Mouse (Mus musculus) midbrain, embryonic 14.5 days (tissue): ENCODE measurements around the gene Gm9049. TPM values are rescaled to one million over a fixed set of nuclear protein-coding genes. Genes with fewer than 3 reads are reported as not detected.
"Not testable (repeated sequence)": the region's sequence is repeated elsewhere in the genome, so short reads cannot be mapped to it uniquely, and the experiment has no call there.

Experiments used
- ATAC-seq: fragments of 200-750 bp; cut with Nextera tagmentation; 2 replicates; pipeline ENCODE4 v1.8.0; 2017; ENCODE audit warnings: moderate number of reproducible peaks, moderate library complexity; ENCODE audit not compliant: low FRiP score, low TSS enrichment
- DNase-seq: peaks from one replicate; pipeline ENCODE4 v3.0.0-alpha.2; 2015
- H3K27ac ChIP-seq: fragments of 300-500 bp; sonication (generic); replicated peaks from 2 replicates; pipeline ENCODE4 v1.5.1; 2014; ENCODE audit warnings: mild to moderate bottlenecking, low read depth, low read length, moderate library complexity
- H3K27me3 ChIP-seq: fragments of 300-500 bp; sonication (generic); 2 replicates; pipeline ENCODE4 v1.6.1; 2014; ENCODE audit warnings: low read length, control low read depth, mixed read lengths; ENCODE audit not compliant: control insufficient read depth, insufficient read depth
- H3K36me3 ChIP-seq: fragments of 300-500 bp; sonication (generic); 2 replicates; pipeline ENCODE4 v1.6.1; 2014; ENCODE audit warnings: low read length, control low read depth; ENCODE audit not compliant: control insufficient read depth, insufficient read depth
- H3K4me1 ChIP-seq: fragments of 300-500 bp; sonication (generic); 2 replicates; pipeline ENCODE4 v1.6.1; 2014; ENCODE audit warnings: mild to moderate bottlenecking, antibody characterized with exemption, low read length, control low read depth; ENCODE audit not compliant: control insufficient read depth, insufficient read depth
- H3K4me2 ChIP-seq: fragments of 300-500 bp; sonication (generic); 2 replicates; pipeline ENCODE4 v1.6.1; 2014; ENCODE audit warnings: mild to moderate bottlenecking, low read length, moderate library complexity
- H3K4me3 ChIP-seq: fragments of 300-500 bp; sonication (generic); replicated peaks from 2 replicates; pipeline ENCODE4 v1.5.1; 2014; ENCODE audit warnings: low read depth, low read length
- H3K9ac ChIP-seq: fragments of 300-500 bp; sonication (generic); replicated peaks from 2 replicates; pipeline ENCODE4 v1.6.1; 2014; ENCODE audit warnings: mild to moderate bottlenecking, low read length, moderate library complexity
- H3K9me3 ChIP-seq: fragments of 300-500 bp; sonication (generic); 2 replicates; pipeline ENCODE4 v1.6.1; 2016; ENCODE audit warnings: low read length, control low read depth, mixed read lengths; ENCODE audit not compliant: control insufficient read depth
- WGBS: fragments of 180-500 bp; shearing (Covaris S2); extraction: QIAGEN DNeasy Blood & Tissue Kit; methylation state at CpG from one replicate; pipeline ENCODE4 v1.1.7; 2014; 5-methylcytosine and 5-hydroxymethylcytosine counted together
- polyA plus RNA-seq: library from polyadenylated mRNA; unstranded; fragments of >200 nt; fragmentation: Nextera tagmentation; extraction: Ambion mirVana; gene quantifications from 2 replicates; pipeline ENCODE4 v1.2.1, GENCODE M21; 2014

Gm9049 gene
- polyA plus RNA-seq, 1 experiment from 2014 or later: not detected

DNA sequence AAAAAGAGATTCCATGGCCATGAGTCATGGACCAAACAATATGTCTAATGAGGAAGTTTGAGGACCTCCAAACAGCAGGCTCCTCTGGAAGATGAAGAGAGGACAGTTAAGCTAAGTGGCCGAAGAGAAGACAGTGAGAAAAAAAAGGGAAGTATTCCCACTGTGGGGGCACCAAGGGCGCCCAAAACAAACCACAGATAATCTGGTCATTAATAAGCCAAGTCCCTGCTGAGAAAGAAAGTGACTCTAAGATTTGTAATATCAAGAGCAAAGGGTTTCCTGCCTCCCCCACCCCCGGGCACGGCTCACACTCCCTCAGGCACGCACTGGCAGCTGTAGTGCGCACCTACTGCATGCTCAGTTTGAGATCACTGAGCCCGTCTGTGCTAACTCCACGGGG, 34.9 kb downstream of the Gm9049 start:
- DNase-seq (no peak), ATAC-seq (no peak)
- no peaks in the 10 kb centered on the region for H3K36me3 ChIP-seq
- 89% methylated on average over 8 of the region's 8 CpGs for WGBS
- H3K9ac ChIP-seq: no peak overlapping the region
- no peaks in the 10 kb centered on the region for H3K27me3 ChIP-seq
- H3K9me3 ChIP-seq: no peaks in the 10 kb centered on the region
- no peaks in the 10 kb centered on the region for H3K4me1 ChIP-seq
- H3K4me2 ChIP-seq: no peak overlapping the region
- no peak overlapping the region for H3K27ac ChIP-seq
- no peak overlapping the region for H3K4me3 ChIP-seq

GRCm38 (mm10) chr10:118302133-118302532, 51.8 kb downstream of the Gm9049 start:
- H3K27ac ChIP-seq, H3K36me3 ChIP-seq, H3K4me2 ChIP-seq, H3K4me1 ChIP-seq, H3K9me3 ChIP-seq, H3K4me3 ChIP-seq, H3K9ac ChIP-seq, H3K27me3 ChIP-seq, ATAC-seq, DNase-seq: not testable (repeated sequence)
- 44% methylated on average over 2 of the region's 2 CpGs for WGBS

Other genes with a start within 250 kb of the Gm9049 start
- 29.6 and 32.3 TPM in 2 replicates for gene Mdm1, start 212.3 kb downstream of the Gm9049 start, polyA plus RNA-seq
- not detected in 2 replicates for gene Il22, start 149.2 kb downstream of the Gm9049 start, polyA plus RNA-seq
- gene Gm32717, start 113.3 kb downstream of the Gm9049 start, polyA plus RNA-seq: 0.21 and 0.34 TPM in 2 replicates
- gene Gm32802, start 95.4 kb downstream of the Gm9049 start, polyA plus RNA-seq: 0.21 and 0.34 TPM in 2 replicates
- gene Iltifb, start 59.1 kb downstream of the Gm9049 start, polyA plus RNA-seq: 0.45 TPM in 1 of 2 replicates, not detected in the other
- gene Gm9040, start 27.1 kb downstream of the Gm9049 start, polyA plus RNA-seq: not detected in 2 replicates
- not detected in 2 replicates for gene Gm9044, start 21.7 kb downstream of the Gm9049 start, polyA plus RNA-seq
- not detected in 2 replicates for gene Gm9045, start 16.3 kb downstream of the Gm9049 start, polyA plus RNA-seq
- gene Gm9046, start 10.8 kb downstream of the Gm9049 start, polyA plus RNA-seq: not detected in 2 replicates
- not detected in 2 replicates for gene Gm9048, start 5.4 kb downstream of the Gm9049 start, polyA plus RNA-seq
- gene Ifng, start 86.9 kb upstream of the Gm9049 start, polyA plus RNA-seq: not detected in 2 replicates